Mouse (Mus musculus) liver, postnatal 0 days (tissue): ENCODE measurements around the gene Coch. TPM values are rescaled to one million over a fixed set of nuclear protein-coding genes. Genes with fewer than 3 reads are reported as not detected.
"Not testable (repeated sequence)": the region's sequence is repeated elsewhere in the genome, so short reads cannot be mapped to it uniquely, and the experiment has no call there.

Experiments used
- ATAC-seq: fragments of 200-750 bp; cut with Nextera tagmentation; 2 replicates; pipeline ENCODE4 v1.8.0; 2017; ENCODE audit warnings: mild to moderate bottlenecking, moderate library complexity
- DNase-seq: peaks from one replicate; pipeline ENCODE4 v3.0.0-alpha.2; 2016
- H3K27ac ChIP-seq: fragments of 300-500 bp; sonication (generic); 2 replicates; pipeline ENCODE4 v1.5.1; 2014; ENCODE audit warnings: antibody characterized with exemption, moderate library complexity, mild to moderate bottlenecking, low read depth
- H3K27me3 ChIP-seq: fragments of 300-500 bp; sonication (generic); 2 replicates; pipeline ENCODE4 v1.6.1; 2014; ENCODE audit warnings: low read length, control low read depth, mixed read lengths; ENCODE audit not compliant: insufficient read depth
- H3K36me3 ChIP-seq: fragments of 300-500 bp; sonication (generic); replicated peaks from 2 replicates; pipeline ENCODE4 v1.6.1; 2014; ENCODE audit warnings: mild to moderate bottlenecking, control low read depth, low read length, moderate library complexity, mixed read lengths; ENCODE audit not compliant: insufficient read depth
- H3K4me1 ChIP-seq: fragments of 300-500 bp; sonication (generic); 2 replicates; pipeline ENCODE4 v1.6.1; 2014; ENCODE audit warnings: antibody characterized with exemption, mild to moderate bottlenecking, control low read depth; ENCODE audit not compliant: insufficient read depth
- H3K4me2 ChIP-seq: fragments of 300-500 bp; sonication (generic); 2 replicates; pipeline ENCODE4 v1.6.1; 2014; ENCODE audit warnings: low read depth, mild to moderate bottlenecking, low read length, moderate library complexity, mixed read lengths
- H3K4me3 ChIP-seq: fragments of 300-500 bp; sonication (generic); 2 replicates; pipeline ENCODE4 v1.5.1; 2014; ENCODE audit warnings: low read depth, low read length
- H3K9ac ChIP-seq: fragments of 300-500 bp; sonication (generic); replicated peaks from 2 replicates; pipeline ENCODE4 v1.6.1; 2014; ENCODE audit warnings: mild to moderate bottlenecking, moderate library complexity
- H3K9me3 ChIP-seq: fragments of 300-500 bp; sonication (generic); 2 replicates; pipeline ENCODE4 v1.6.1; 2016; ENCODE audit warnings: mild to moderate bottlenecking, control low read depth, low read length, mixed read lengths
- CTCF ChIP-seq: sonication (generic); IDR thresholded peaks from 2 replicates; pipeline ENCODE4 v1.5.1; 2016; ENCODE audit warnings: antibody characterized with exemption, low read depth
- EP300 ChIP-seq: IDR thresholded peaks from 2 replicates; pipeline ENCODE4 v1.6.1; 2016; ENCODE audit warnings: antibody characterized with exemption, low read depth, mild to moderate bottlenecking
- WGBS: fragments of 180-500 bp; shearing (Covaris S2); extraction: QIAGEN DNeasy Blood & Tissue Kit; methylation state at CpG from one replicate; pipeline ENCODE4 v1.1.7; 2014; ENCODE audit not compliant: insufficient replicate concordance; 5-methylcytosine and 5-hydroxymethylcytosine counted together
- polyA plus RNA-seq: library from polyadenylated mRNA; unstranded; fragments of >200 nt; fragmentation: Nextera tagmentation; extraction: Ambion mirVana; gene quantifications from 2 replicates; pipeline ENCODE4 v1.2.1, GENCODE M21; 2015

The Coch gene
- polyA plus RNA-seq, 1 experiment from 2014 or later = 0.09 TPM

GRCm38 (mm10) chr12:51569944-51570343 is 23.2 kb upstream of the Coch start:
- no peaks in the 10 kb centered on the region for H3K36me3 ChIP-seq
- H3K4me2 ChIP-seq = no peak overlapping the region
- H3K4me3 ChIP-seq = no peak overlapping the region
- no peak overlapping the region for H3K27ac ChIP-seq
- H3K9me3 ChIP-seq = no peaks in the 10 kb centered on the region
- TF ChIP-seq CTCF = 0 out of 2 replicates have a peak, but pooled peaks have one; percentile 11
- no peak for TF ChIP-seq EP300
- DNase-seq (no peak), ATAC-seq (no peak)
- no peaks in the 10 kb centered on the region for H3K4me1 ChIP-seq
- no peaks in the 10 kb centered on the region for H3K27me3 ChIP-seq
- 65% methylated on average over 7 of the region's 7 CpGs for WGBS
- no peak overlapping the region for H3K9ac ChIP-seq

GRCm38 (mm10) chr12:51572651-51573050 is 20.5 kb upstream of the Coch start:
- no peaks in the 10 kb centered on the region for H3K36me3 ChIP-seq
- WGBS = 61% methylated on average over 4 of the region's 4 CpGs
- TF ChIP-seq CTCF (no peak), EP300 (no peak)
- H3K27ac ChIP-seq = no peak overlapping the region
- no peak overlapping the region for H3K4me2 ChIP-seq
- H3K9ac ChIP-seq = no peak overlapping the region
- no peak overlapping the region for H3K4me3 ChIP-seq
- DNase-seq (no peak), ATAC-seq (no peak)
- no peaks in the 10 kb centered on the region for H3K4me1 ChIP-seq
- H3K27me3 ChIP-seq = no peaks in the 10 kb centered on the region
- H3K9me3 ChIP-seq = no peaks in the 10 kb centered on the region

- not testable (repeated sequence) for H3K27ac ChIP-seq, H3K4me1 ChIP-seq, H3K9ac ChIP-seq, H3K4me2 ChIP-seq, H3K4me3 ChIP-seq, ATAC-seq, H3K27me3 ChIP-seq, DNase-seq, H3K36me3 ChIP-seq, H3K9me3 ChIP-seq
- WGBS = 82% methylated on average over 2 of the region's 2 CpGs
Observed at GRCm38 (mm10) chr12:51577816-51578215, 15.3 kb upstream of the Coch start.

GRCm38 (mm10) chr12:51589263-51589662 is 3.9 kb upstream of the Coch start:
- Histone ChIP-seq H3K4me1 (peaks cover 14% of the 10 kb centered on the region), H3K9me3 (no peaks in the 10 kb centered on the region), H3K4me2 (no peak overlapping the region), H3K27me3 (peaks cover 39% of the 10 kb centered on the region), H3K36me3 (no peaks in the 10 kb centered on the region), H3K4me3 (no peak overlapping the region), H3K9ac (no peak overlapping the region), H3K27ac (no peak overlapping the region)
- ATAC-seq = no peak
- 67% methylated on average over 5 of the region's 5 CpGs for WGBS
- TF ChIP-seq EP300 (no peak), CTCF (no peak)
- no peak for DNase-seq

GRCm38 (mm10) chr12:51591921-51592320 is 1.2 kb upstream of the Coch start:
- no peak for ATAC-seq
- peaks cover 15% of the 10 kb centered on the region for H3K4me1 ChIP-seq
- no peak overlapping the region for H3K27ac ChIP-seq
- H3K9ac ChIP-seq = no peak overlapping the region
- H3K9me3 ChIP-seq = no peaks in the 10 kb centered on the region
- DNase-seq = no peak
- TF ChIP-seq EP300 (no peak), CTCF (no peak)
- no peaks in the 10 kb centered on the region for H3K36me3 ChIP-seq
- no peak overlapping the region for H3K4me3 ChIP-seq
- no peak overlapping the region for H3K4me2 ChIP-seq
- peaks cover 59% of the 10 kb centered on the region for H3K27me3 ChIP-seq
- 52% methylated on average over 8 of the region's 8 CpGs for WGBS

GRCm38 (mm10) chr12:51592888-51593228 is 283 bp upstream of the Coch start:
- Histone ChIP-seq H3K4me3 (peak overlapping the region; percentile 53), H3K9ac (no peak overlapping the region), H3K36me3 (no peaks in the 10 kb centered on the region), H3K4me2 (peak overlapping the region; percentile 83), H3K4me1 (peaks cover 15% of the 10 kb centered on the region), H3K27ac (no peak overlapping the region), H3K9me3 (no peaks in the 10 kb centered on the region), H3K27me3 (peaks cover 59% of the 10 kb centered on the region)
- 0 out of 2 replicates have a peak, but pooled peaks have one; percentile 3 for ATAC-seq
- no peak for TF ChIP-seq CTCF
- no peak for TF ChIP-seq EP300
- 2% methylated on average over 16 of the region's 21 CpGs for WGBS
- no peak for DNase-seq

- Histone ChIP-seq H3K27me3 (peaks cover 59% of the 10 kb centered on the region), H3K36me3 (no peaks in the 10 kb centered on the region), H3K9me3 (no peaks in the 10 kb centered on the region), H3K27ac (no peak overlapping the region), H3K4me2 (peak overlapping the region; percentile 83), H3K9ac (no peak overlapping the region), H3K4me1 (peaks cover 15% of the 10 kb centered on the region), H3K4me3 (peak overlapping the region; percentile 53)
- no peak for DNase-seq
- WGBS = 4% methylated on average over 18 of the region's 18 CpGs
- ATAC-seq = no peak
- no peak for TF ChIP-seq CTCF
- no peak for TF ChIP-seq EP300
Observed at GRCm38 (mm10) chr12:51594030-51594470, 909 bp downstream of the Coch start.
